Mouse (Mus musculus): ENCODE measurements around the gene 1700057G04Rik.
"Not testable (repeated sequence)": the region's sequence is repeated elsewhere in the genome, so short reads cannot be mapped to it uniquely, and the experiment has no call there.

1700057G04Rik gene

DNA sequence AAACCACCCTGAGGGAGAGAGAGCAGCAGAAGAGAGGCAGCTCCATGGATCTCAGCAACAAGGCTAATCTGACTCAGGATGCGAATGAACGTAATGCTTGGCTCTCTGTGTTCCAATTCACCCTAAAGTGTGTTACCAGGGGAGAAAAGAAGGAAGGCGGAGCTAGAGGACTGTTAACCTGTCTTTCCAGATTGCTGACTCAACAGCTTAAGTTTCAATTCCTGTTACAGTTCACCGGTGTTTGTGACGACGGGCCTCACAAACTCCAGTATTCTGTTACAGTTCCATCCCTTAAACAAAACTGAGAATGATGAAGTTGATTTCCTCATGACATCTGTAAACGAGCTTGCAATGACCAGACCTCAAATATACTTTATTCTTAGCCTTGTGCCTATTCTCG is 4.1 kb upstream of the 1700057G04Rik start:
- DNase-seq (ENCODE audit: low spot score): no peak

DNA sequence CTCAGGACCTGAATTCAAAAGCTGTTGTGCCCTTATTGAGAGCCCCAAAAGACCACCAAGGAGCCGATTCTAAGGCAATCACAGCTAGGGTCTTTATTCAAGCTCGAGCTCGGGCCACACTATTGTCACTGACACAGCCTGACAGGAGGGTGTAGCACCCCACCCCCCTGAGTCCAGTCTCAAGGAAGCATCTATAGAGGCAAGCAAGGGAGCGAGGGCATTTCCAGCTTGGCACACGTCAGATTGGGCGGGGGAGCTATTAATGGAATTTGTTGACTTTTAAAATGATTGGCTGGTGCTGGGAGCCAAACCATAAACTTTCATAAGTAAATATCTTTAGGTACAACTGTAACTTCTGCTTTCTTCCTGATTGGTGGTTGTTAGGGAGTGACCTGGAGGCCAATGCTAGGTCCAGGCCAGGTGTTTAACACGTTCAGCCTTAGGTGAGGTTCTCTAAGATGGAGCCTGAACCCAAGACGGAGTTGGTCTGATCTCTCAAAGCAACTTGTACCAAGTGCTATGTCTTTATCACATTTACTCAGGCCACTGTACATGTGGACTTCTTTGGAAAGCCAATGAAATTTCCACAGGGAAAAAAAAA is 3.5 kb upstream of the 1700057G04Rik start:
- no peak for DNase-seq (ENCODE audit: low spot score)

DNA sequence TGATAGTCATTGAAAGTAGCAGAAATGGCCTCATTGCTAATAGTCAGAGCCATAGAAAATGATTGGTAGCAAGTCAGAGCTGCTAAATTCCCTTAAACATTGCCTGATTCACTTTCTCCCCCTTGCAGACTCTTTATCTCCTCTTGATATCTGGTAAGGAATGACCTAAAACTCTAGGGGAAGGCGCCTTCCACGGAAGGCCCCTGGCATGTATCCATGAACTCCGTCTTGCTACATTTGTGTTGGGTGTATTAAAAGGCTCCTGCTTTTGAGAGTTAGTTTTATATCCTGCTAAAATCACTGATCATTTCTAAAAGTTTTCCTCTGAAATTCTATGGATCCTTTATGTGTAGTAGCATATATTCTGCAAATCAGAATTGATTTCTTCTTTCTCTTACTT is 7.6 kb downstream of the 1700057G04Rik start:
- no peak for DNase-seq (ENCODE audit: low spot score)

DNA sequence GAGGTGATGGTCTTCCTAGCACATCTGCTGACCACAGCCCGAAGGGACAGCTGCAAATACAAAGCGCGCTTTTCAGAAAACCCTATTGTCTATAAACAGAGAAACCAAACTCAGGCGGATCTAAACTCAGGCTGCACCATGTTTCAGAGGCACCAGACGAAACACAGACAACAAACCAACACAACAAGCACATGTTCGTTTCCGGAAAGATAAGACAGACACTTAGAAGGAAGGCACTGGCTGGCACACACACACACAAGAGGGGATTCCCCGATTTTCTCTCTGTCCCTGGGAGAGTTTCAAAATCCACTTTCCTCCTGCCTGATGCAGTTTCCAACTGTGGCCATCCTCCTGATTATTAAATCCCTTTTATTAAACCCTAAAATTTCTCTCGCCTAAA is 16.8 kb downstream of the 1700057G04Rik start:
- DNase-seq (ENCODE audit: low spot score): not testable (repeated sequence)

DNA sequence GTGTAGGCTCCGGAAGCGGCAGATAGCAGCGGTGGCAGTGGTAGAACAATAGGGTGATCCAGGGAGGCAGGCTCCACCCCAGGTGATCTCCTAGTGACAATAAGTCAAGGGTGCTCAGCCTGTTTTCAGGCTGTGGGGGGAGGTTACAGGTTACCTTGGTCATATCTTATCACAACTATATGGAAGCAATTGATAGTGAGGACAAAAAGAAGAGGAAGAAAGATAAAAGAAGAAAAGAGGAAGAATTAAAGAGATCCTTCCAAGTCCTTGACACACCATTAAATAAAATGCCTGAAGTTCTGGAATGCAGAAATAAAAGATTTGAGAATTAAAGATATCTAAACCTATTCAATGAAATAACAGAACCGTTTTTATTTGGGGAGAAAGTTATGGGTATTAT is 17.6 kb downstream of the 1700057G04Rik start:
- no peak for DNase-seq (ENCODE audit: low spot score)

DNA sequence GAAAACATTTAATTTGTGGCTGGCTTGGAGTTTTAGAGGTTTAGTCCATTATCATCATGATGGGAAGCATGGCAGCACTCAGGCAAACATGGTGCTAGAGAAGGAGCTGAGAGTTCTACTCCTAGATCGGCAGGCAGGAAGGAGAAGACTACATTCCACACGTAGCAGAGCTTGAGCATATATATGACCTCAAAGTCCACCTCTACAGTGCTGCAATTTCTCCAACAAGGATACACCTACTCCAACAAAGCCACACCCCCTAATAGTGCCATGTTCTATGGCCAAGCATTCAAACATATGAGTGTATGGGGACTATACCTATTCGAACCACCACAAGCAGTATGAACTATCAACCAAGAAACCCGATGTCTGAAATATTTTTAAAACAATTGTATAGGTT is 22.2 kb downstream of the 1700057G04Rik start:
- no peak for DNase-seq (ENCODE audit: low spot score)

DNA sequence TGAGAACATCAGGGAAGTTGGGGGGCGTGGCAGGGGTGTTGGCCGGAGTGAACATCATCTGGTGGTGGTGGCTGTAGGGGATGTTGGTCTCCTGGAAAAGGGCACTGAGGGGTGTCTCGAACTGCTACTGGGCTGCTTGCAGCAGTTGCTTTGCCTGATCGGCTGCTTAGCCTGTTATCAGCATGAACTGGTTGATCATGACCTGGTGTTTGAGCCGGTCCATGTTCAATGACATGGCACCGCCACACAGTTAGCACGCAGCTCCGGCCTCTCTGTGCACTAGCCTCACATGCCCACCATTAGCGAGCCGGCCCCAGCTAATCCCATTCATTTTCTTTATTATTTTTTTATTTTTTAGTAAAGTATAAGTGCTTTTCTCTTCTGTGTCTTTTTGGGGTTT is 25.7 kb downstream of the 1700057G04Rik start:
- DNase-seq (ENCODE audit: low spot score): no peak

DNA sequence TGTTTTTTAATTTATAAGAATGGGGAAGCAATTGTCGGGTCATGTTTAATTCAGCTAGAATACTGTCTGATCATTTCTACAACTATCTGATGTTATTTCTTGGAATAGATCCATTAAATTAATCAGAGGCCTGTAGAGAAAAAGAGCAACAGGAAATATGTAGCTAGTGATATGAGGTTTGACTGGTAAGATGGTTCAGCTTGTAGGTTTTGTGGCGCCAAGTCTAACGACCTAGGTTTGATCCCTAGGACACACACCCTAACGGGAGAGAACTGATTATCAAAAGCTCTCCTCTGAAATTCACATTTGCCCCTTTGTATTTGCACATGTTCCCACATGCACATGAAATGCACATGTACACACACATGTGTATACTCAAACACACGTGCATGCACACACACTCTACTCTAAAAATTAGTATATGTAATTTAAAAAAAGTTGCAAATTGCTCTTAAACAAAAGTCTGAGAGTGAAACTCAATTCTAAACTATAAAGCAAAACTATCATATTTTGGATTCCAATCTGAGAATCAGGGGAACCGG is 26.2 kb downstream of the 1700057G04Rik start:
- DNase-seq (ENCODE audit: low spot score): no peak

DNA sequence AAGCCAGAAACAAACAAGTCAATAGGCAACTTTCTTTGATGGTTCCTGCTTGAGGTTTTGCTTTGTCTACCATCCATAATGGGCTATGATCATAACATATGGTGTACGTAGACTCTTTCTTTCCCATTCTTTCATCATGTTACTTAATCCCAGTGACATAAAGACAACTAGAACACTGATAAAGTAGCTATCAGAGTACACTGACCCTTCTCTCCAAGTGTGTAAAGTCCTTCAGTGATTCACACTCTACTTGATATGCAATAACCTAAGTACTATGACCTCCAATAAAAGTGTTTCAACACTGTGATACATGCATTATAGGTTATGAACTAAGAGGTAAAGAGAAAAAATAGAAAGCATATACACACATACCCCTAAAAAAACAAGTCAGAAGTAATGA is 27.9 kb downstream of the 1700057G04Rik start:
- no peak for DNase-seq (ENCODE audit: low spot score)

DNA sequence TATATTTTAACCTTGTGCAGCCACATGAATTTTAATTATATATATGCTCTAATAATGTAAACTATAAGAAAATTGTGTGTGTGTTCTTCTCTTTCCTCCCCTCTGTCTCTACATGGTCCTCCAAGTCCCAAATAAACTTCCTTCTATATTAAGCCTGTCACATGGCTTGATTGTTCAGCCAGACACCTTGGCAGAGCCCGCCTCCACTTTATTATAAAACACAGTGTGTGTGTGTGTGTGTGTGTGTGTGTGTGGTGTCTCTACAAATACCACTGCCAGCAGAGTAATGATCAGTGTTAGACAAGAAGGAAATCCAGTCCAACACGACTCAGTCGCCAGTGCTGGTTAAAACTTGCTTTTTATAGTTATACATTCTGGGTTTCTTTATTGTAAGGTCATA is 28.5 kb downstream of the 1700057G04Rik start:
- no peak for DNase-seq (ENCODE audit: low spot score)

DNA sequence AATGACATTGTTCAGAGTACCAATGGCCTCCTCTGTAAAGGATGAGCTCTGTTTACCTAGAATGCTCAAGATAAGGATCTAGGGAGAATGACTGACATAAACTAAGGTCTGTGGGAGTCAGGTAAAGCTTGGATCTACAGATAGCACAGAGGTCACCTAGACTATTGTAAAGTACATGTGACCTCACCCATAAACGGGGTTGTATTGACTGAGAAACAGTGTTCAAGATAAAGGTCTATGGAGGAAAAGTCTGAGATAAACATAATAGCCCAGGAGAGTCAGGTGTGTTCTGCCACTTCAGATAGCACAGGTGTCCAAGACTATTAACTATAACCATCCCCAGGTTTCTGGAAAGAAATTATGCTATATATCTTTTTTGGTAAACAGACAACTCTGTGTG is 29.8 kb downstream of the 1700057G04Rik start:
- no peak for DNase-seq (ENCODE audit: low spot score)

DNA sequence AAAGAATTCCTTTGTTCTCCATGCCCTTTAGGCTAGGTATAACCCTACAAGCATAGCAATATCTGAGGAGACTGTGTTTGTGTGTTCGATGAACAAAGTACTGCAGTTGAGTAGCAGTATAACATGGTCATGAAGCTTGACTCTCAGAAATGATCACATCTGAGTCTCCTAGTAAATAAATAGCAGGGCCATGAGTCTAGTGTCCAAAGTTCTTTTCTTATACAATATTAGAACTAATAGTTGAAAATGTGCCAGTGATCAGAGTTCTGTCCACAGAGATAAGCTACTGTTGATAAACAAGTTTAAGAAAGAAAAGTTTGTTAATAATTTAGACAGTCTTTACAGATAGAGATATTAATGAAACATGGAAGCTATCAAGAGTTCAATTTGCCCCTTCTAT is 42.7 kb downstream of the 1700057G04Rik start:
- DNase-seq (ENCODE audit: low spot score): no peak

DNA sequence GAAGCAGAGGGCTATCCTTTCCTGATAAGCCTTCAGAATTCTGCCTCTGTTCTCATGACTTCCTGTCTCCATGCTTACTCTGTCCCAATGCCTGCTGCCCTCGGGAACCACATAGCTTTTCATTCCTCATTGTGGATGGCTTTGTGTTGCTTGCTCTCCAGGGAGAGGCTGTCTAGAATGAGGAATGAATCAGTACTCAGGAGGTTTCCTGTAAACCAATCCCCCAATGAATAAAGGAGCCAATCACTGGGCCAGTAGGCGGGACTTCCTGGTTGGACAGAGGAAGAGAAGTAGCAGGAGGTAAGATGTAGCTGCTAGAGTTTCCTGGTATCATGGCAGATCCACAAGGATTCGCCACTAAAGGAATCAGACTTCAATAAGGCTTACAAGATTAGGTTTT is 44.1 kb downstream of the 1700057G04Rik start:
- DNase-seq (ENCODE audit: low spot score): no peak

DNA sequence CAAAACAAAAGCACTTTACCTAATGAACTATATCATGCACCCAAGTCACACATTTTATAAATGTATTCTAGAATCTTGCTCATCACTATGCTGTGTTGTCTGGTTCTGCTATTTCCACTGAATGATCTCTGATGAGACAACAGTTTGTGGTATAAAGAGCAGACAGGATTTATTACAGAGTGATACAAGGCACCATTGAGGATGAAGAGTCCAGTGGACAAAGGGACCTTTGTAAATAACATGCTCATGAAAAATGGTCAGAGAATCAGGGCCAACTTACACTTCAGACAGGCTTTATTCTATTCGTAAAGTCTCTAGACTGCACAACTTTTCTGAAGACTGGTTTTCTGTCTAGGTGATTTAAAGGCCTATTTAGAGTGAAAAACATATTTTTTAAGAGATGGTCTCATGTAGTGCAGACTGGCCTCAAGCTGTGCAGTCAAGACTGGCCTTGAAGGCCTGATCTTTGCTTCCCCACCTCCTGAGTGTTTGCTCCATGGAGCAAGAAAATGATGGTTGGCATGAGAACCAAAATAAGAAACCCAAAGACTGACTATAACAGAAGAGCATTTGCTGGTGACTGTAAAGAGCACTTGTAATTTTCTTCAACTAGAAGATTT is 51.6 kb downstream of the 1700057G04Rik start:
- DNase-seq (ENCODE audit: low spot score): no peak

DNA sequence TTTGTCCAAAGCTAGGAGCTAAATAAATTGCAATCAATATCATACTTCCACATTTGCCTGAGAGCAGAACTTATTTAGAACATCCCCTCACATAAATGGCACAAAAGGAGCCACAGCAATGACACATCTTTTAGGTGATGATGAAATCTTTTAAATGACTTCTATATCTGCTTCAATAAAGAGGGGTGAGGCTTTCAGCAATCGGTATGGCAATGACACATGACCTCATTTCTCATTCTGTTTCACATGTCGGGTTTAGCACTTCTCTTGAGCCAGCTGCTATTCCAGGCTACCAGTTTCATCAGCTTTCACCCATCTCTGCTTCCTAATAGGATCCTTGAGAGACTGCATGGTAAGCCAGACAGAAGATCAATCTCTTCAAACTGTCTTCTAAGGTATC is 54.3 kb downstream of the 1700057G04Rik start:
- DNase-seq (ENCODE audit: low spot score): no peak

DNA sequence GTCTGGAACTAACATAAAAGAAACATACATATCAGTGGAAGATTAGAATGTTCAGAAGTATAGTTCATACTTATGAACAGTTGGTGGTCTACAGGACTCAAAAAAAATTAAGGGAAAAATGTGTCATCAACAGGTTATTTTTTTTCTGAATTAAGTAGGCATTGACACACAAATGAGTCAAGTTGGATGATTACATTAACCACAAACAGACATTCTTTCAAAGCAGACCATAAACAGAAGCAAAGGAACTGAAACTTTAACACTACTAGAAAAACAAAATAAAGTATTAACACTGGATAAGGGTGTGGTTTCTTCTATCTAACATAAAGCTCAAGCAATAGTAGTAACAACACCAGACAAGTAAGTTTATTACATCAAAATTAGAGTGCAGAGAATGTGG is 59.7 kb downstream of the 1700057G04Rik start:
- no peak for DNase-seq (ENCODE audit: low spot score)

DNA sequence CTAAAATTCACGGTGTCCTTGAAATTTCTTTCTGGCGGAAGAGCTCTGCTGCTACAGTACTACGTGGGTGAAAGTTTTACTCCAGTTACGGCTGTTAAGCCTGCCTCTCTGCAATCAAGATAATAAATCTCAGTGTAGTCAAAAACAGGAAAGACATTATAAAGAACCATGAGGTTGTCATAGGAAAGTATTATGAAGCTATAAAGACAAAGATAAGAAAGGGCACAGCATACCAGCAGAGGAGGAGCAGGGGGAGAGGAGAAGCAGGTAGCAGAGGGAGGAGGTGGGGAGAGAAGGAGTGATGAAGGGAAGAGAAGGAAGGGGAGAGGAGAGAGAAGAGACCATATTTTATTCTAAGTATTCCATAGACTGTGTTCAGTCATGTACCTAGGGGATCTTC is 64.7 kb downstream of the 1700057G04Rik start:
- DNase-seq (ENCODE audit: low spot score): no peak

DNA sequence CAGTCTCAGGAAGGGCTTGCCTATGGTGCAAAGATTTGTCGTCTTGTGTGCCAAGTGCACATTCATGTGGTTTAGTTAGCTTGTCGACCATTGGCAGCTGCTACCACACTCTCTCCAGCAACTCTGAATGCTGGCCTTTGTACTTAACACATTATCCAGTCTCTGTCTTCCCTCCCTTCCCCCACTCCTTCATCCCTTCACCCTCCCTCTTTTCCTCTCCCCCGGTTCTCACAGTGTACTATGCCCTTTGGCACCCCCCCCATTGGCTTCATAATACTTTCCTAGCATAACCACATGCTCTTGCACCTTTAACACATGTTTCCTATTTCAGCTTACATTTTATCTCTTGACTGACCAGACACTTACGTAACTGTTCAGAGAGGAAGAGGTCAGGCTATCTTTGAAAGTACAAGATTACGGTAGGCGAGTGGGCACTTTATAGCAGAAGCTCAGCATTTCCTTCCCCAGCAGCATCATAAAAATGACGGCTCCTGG is 65.6 kb downstream of the 1700057G04Rik start:
- no peak for DNase-seq (ENCODE audit: low spot score)

DNA sequence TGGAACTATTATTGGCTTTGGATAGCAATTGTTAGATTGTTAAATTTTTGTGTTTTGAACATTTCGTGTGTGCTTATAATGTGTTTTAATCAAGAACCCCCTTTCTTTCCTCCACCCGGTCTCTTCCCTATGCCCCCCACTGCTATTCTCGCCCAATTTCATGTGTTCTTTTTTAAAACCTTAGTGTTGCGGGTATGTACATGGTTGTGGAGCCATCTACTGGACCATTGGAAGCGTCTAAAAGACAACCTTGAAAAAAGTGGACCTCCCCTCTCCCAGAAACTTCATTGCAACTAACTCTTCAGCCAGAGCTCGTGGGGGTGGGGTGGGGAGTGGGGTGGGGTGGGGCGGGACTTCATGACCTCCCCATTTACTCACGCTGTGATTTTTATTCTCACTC is 66.2 kb downstream of the 1700057G04Rik start:
- DNase-seq (ENCODE audit: low spot score): no peak

DNA sequence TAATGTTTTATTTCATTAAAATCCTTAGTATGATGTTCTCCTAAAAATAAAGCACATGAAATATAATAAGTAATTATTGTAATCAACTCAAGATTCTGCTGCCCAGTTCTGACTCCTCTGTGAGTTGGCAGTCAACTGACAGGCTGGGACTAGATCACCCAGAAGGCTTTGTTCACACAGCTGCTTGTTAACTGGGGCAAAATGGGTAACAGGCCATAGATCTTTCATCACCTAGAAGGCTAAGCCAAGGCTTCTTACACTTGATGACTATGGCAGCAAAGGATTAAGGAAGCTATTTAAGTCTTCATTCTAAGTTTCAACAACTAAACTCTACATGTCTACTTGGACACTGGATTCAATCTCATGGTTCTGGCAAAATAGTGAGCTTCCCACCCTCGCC is 68.8 kb downstream of the 1700057G04Rik start:
- no peak for DNase-seq (ENCODE audit: low spot score)

DNA sequence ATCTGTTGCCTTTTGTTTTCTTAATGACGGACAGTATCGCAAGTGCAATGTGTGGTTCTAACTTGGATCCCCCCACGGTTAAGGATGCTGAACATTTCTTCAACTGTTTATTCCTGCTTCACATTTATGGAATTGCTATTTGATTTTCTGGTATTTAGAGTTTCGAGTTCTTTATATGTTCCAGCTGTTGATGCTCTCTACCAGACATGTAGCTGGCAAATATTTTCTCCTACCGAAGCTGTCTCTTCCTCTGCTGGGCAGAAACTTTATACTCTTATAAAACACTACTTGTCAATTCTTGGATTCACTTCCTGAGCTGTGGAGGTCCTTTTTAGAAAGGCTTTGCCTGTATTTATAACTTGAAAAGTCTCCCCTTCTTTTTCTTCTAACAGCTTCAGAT is 70.1 kb downstream of the 1700057G04Rik start:
- no peak for DNase-seq (ENCODE audit: low spot score)

DNA sequence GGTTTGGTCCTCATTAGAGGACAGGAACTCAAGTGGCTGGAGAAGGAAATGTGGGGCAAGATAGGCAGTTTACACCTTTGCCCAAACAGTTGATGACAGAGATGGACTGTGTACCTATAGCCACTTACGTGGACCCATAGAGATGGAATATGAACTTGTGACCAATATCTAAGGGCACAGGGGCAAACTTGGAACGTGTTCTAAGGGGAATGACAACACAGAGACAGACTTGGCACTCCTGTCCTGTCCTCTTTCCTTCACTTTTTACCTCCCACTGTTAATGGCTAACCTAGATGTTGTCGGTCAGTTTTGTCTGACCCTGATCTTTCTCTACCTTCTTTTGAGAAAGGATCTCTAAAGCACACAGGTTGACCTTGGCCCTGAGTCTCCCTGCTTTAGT is 74.2 kb downstream of the 1700057G04Rik start:
- DNase-seq (ENCODE audit: low spot score): no peak

DNA sequence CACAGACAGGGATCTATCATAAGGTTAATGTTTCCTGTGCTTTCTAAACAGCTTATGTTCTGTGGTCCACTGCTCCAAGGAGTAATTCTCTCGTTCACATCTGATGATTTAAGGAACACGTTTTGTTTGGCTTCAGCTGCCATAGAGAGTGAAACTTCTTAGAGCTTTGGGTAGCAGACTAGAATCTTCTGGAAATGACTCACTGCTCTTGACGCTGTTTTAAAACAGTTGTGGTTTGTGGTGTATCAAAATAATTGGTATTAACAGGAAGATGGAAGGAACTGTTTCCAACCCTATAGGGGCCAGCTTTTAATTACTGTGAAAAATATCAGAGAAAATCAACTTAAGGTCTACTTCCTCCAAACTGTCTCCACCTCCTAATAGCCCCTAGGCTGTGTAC is 75.2 kb downstream of the 1700057G04Rik start:
- no peak for DNase-seq (ENCODE audit: low spot score)

DNA sequence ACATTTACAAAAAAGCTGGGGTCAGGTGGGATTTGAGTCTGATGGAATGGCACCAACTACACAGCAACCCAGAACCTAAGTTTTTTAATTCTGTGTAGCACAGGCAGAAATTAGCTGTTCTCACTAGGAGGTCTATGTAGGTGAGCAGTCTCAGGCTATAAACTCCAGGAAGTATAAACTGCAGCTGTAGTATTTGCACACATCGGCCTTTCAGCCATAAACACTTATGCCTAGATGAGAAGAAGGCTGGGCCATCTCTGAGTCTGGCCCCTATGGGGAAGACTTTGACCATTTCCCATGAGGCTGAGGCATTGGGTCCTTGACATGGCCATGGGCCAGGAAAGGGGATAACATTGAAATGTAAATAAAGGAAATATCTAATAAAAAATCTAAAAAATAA is 76.7 kb downstream of the 1700057G04Rik start:
- no peak for DNase-seq (ENCODE audit: low spot score)

All from ovary, postnatal 10 days (tissue).